Mouse (Mus musculus) CH12.LX (cell line): ENCODE data around the gene Dkkl1.

Source experiments
- MAFK ChIP-seq: IDR thresholded peaks from 2 replicates; pipeline ENCODE4 v1.6.1; 2011; ENCODE audit warnings: low read length, improper control_type of control experiment; ENCODE audit not compliant: insufficient replicate concordance
- POLR2A ChIP-seq: IDR thresholded peaks from 2 replicates; pipeline ENCODE4 v1.6.1; 2011; ENCODE audit warnings: low read depth, mild to moderate bottlenecking, improper control_type of control experiment, low read length
- ZC3H11A ChIP-seq: IDR thresholded peaks from 2 replicates; pipeline ENCODE4 v1.6.1; 2012; ENCODE audit warnings: low read depth, mild to moderate bottlenecking, inconsistent platforms, low read length, improper control_type of control experiment

GRCm38 (mm10) chr7:45176356-45176755 lies 35.6 kb downstream of the Dkkl1 start:
- TF ChIP-seq ZC3H11A (no peak), POLR2A (no peak), MAFK (no peak)
